Mouse (Mus musculus): ENCODE results near the gene Akna.

Akna gene

GRCm38 (mm10) chr4:63403040-63403959, at the start of gene Akna:
TSS of gene Akna (minus strand) at chr4:63403354.
- DNase-seq (ENCODE audit: low spot score in 2 of 2) = peak; percentile 63

GRCm38 (mm10) chr4:63452555-63452954, 49.4 kb upstream of the Akna start:
- DNase-seq (ENCODE audit: low spot score in 2 of 2) = no peak

- DNase-seq (ENCODE audit: low spot score in 2 of 2) = no peak
Observed at GRCm38 (mm10) chr4:63450551-63450950, 47.4 kb upstream of the Akna start.

GRCm38 (mm10) chr4:63444362-63445066, 41.4 kb upstream of the Akna start:
- DNase-seq (ENCODE audit: low spot score in 2 of 2) = no peak

- DNase-seq (ENCODE audit: low spot score in 2 of 2) = no peak
Observed at GRCm38 (mm10) chr4:63443101-63443500, 39.9 kb upstream of the Akna start.

- no peak for DNase-seq (ENCODE audit: low spot score in 2 of 2)
Observed at GRCm38 (mm10) chr4:63441616-63442015, 38.5 kb upstream of the Akna start.

GRCm38 (mm10) chr4:63440262-63440661, 37.1 kb upstream of the Akna start:
- DNase-seq (ENCODE audit: low spot score in 2 of 2) = no peak

GRCm38 (mm10) chr4:63437968-63438367, 34.8 kb upstream of the Akna start:
- DNase-seq (ENCODE audit: low spot score in 2 of 2) = no peak

GRCm38 (mm10) chr4:63437119-63437815, 34.1 kb upstream of the Akna start:
- no peak for DNase-seq (ENCODE audit: low spot score in 2 of 2)

- DNase-seq (ENCODE audit: low spot score in 2 of 2) = no peak
Observed at GRCm38 (mm10) chr4:63435402-63435801, 32.2 kb upstream of the Akna start.

- no peak for DNase-seq (ENCODE audit: low spot score in 2 of 2)
Observed at GRCm38 (mm10) chr4:63431098-63431497, 27.9 kb upstream of the Akna start.

- no peak for DNase-seq (ENCODE audit: low spot score in 2 of 2)
Observed at GRCm38 (mm10) chr4:63430357-63430756, 27.2 kb upstream of the Akna start.

- no peak for DNase-seq (ENCODE audit: low spot score in 2 of 2)
Observed at GRCm38 (mm10) chr4:63426308-63426707, 23.2 kb upstream of the Akna start.

- no peak for DNase-seq (ENCODE audit: low spot score in 2 of 2)
Observed at GRCm38 (mm10) chr4:63423811-63424210, 20.7 kb upstream of the Akna start.

- DNase-seq (ENCODE audit: low spot score in 2 of 2) = no peak
Observed at GRCm38 (mm10) chr4:63423231-63423630, 20.1 kb upstream of the Akna start.

GRCm38 (mm10) chr4:63420143-63420920, 17.2 kb upstream of the Akna start:
- no peak for DNase-seq (ENCODE audit: low spot score in 2 of 2)

GRCm38 (mm10) chr4:63418270-63418669, 15.1 kb upstream of the Akna start:
- DNase-seq (ENCODE audit: low spot score in 2 of 2) = no peak

GRCm38 (mm10) chr4:63417318-63417957, 14.3 kb upstream of the Akna start:
- DNase-seq (ENCODE audit: low spot score in 2 of 2) = peak; percentile 76 to 90

- no peak for DNase-seq (ENCODE audit: low spot score in 2 of 2)
Observed at GRCm38 (mm10) chr4:63414951-63415350, 11.8 kb upstream of the Akna start.

- no peak for DNase-seq (ENCODE audit: low spot score in 2 of 2)
Observed at GRCm38 (mm10) chr4:63411222-63411621, 8.1 kb upstream of the Akna start.

GRCm38 (mm10) chr4:63410583-63410934, 7.4 kb upstream of the Akna start:
- DNase-seq (ENCODE audit: low spot score in 2 of 2) = peak; percentile 83 to 92
